Mouse (Mus musculus) lung, embryonic 15.5 days (tissue): ENCODE measurements around the gene Efna4. TPM values are rescaled to one million over a fixed set of nuclear protein-coding genes. Genes with fewer than 3 reads are reported as not detected.

Source experiments
- ATAC-seq: fragments of 200-750 bp; cut with Nextera tagmentation; 2 replicates; pipeline ENCODE4 v1.8.0; 2017; ENCODE audit warnings: moderate number of reproducible peaks, borderline replicate concordance; ENCODE audit not compliant: low FRiP score, low TSS enrichment; ENCODE audit errors: extremely low read depth
- H3K27ac ChIP-seq: fragments of 300-500 bp; sonication (generic); 2 replicates; pipeline ENCODE4 v1.5.1; 2015; ENCODE audit warnings: moderate library complexity, mild to moderate bottlenecking, inconsistent platforms
- H3K27me3 ChIP-seq: fragments of 300-500 bp; sonication (generic); 2 replicates; pipeline ENCODE4 v1.6.1; 2015; ENCODE audit warnings: inconsistent platforms
- H3K36me3 ChIP-seq: fragments of 300-500 bp; sonication (generic); 2 replicates; pipeline ENCODE4 v1.6.1; 2015; ENCODE audit warnings: inconsistent platforms
- H3K4me1 ChIP-seq: fragments of 300-500 bp; sonication (generic); 2 replicates; pipeline ENCODE4 v1.6.1; 2015; ENCODE audit warnings: inconsistent platforms
- H3K4me2 ChIP-seq: fragments of 300-500 bp; sonication (generic); 2 replicates; pipeline ENCODE4 v1.6.1; 2015; ENCODE audit warnings: inconsistent platforms, mild to moderate bottlenecking, moderate library complexity
- H3K4me3 ChIP-seq: fragments of 300-500 bp; sonication (generic); 2 replicates; pipeline ENCODE4 v1.5.1; 2015; ENCODE audit warnings: mild to moderate bottlenecking, inconsistent platforms
- H3K9ac ChIP-seq: fragments of 300-500 bp; sonication (generic); 2 replicates; pipeline ENCODE4 v1.6.1; 2015; ENCODE audit warnings: inconsistent platforms
- H3K9me3 ChIP-seq: fragments of 300-500 bp; sonication (generic); 2 replicates; pipeline ENCODE4 v1.6.1; 2016; ENCODE audit warnings: inconsistent platforms
- WGBS: fragments of 180-500 bp; shearing (Covaris S2); methylation state at CpG from one replicate; pipeline ENCODE4 v1.1.7; 2015; 5-methylcytosine and 5-hydroxymethylcytosine counted together
- polyA plus RNA-seq: library from polyadenylated mRNA; unstranded; fragments of >200 nt; fragmentation: Nextera tagmentation; extraction: Ambion mirVana; gene quantifications from 2 replicates; pipeline ENCODE4 v1.2.1, GENCODE M21; 2015

Gene Efna4
- polyA plus RNA-seq, 1 experiment from 2014 or later, result 29.0 TPM

- ATAC-seq, result no peak
- 86% methylated on average over 31 of the region's 31 CpGs for WGBS
- peaks cover 18% of the 10 kb centered on the region for H3K36me3 ChIP-seq
- no peaks in the 10 kb centered on the region for H3K9me3 ChIP-seq
- no peaks in the 10 kb centered on the region for H3K27me3 ChIP-seq
- H3K9ac ChIP-seq, result no peak overlapping the region
- peak overlapping the region; percentile 85 for H3K4me2 ChIP-seq
- H3K27ac ChIP-seq, result no peak overlapping the region
- no peak overlapping the region; the same call in 1 of the 2 replicates for H3K4me3 ChIP-seq
- H3K4me1 ChIP-seq, result peaks cover 35% of the 10 kb centered on the region
These were observed 41.7 kb upstream of the Efna4 start for GRCm38 (mm10) chr3:89379388-89380131.

GRCm38 (mm10) chr3:89378394-89379067 is 40.7 kb upstream of the Efna4 start:
- peak overlapping the region; percentile 57 for H3K4me3 ChIP-seq
- peak overlapping the region; percentile 53 for H3K27ac ChIP-seq
- H3K9me3 ChIP-seq, result no peaks in the 10 kb centered on the region
- peaks cover 18% of the 10 kb centered on the region for H3K36me3 ChIP-seq
- H3K9ac ChIP-seq, result peak overlapping the region; percentile 59
- H3K27me3 ChIP-seq, result no peaks in the 10 kb centered on the region
- ATAC-seq, result peak; percentile 91
- H3K4me1 ChIP-seq, result peaks cover 31% of the 10 kb centered on the region
- WGBS, result under 1% methylated on average over 28 of the region's 29 CpGs
- H3K4me2 ChIP-seq, result peak overlapping the region; percentile 85

- Histone ChIP-seq H3K27me3 (no peaks in the 10 kb centered on the region), H3K9me3 (no peaks in the 10 kb centered on the region), H3K4me1 (peaks cover 29% of the 10 kb centered on the region), H3K27ac (peak overlapping the region; percentile 53), H3K4me2 (peak overlapping the region; percentile 85), H3K9ac (peak overlapping the region; percentile 59; the same call in 1 of the 2 replicates), H3K4me3 (no peak overlapping the region), H3K36me3 (peaks cover 18% of the 10 kb centered on the region)
- WGBS, result 63% methylated on average over 4 of the region's 4 CpGs
- ATAC-seq, result no peak
These were observed 40.0 kb upstream of the Efna4 start for GRCm38 (mm10) chr3:89377831-89378230.

- H3K9ac ChIP-seq, result no peak overlapping the region
- H3K27me3 ChIP-seq, result no peaks in the 10 kb centered on the region
- no peaks in the 10 kb centered on the region for H3K9me3 ChIP-seq
- WGBS, result 28% methylated on average over 5 of the region's 5 CpGs
- ATAC-seq, result no peak
- peaks cover 21% of the 10 kb centered on the region for H3K4me1 ChIP-seq
- no peaks in the 10 kb centered on the region for H3K36me3 ChIP-seq
- no peak overlapping the region for H3K4me2 ChIP-seq
- no peak overlapping the region for H3K4me3 ChIP-seq
- no peak overlapping the region; the same call in 1 of the 2 replicates for H3K27ac ChIP-seq
These were observed 35.9 kb upstream of the Efna4 start for GRCm38 (mm10) chr3:89373581-89374231.

GRCm38 (mm10) chr3:89367338-89367737 is 29.5 kb upstream of the Efna4 start:
- Histone ChIP-seq H3K9me3 (no peaks in the 10 kb centered on the region), H3K36me3 (no peaks in the 10 kb centered on the region), H3K9ac (no peak overlapping the region), H3K4me1 (no peaks in the 10 kb centered on the region; the same call in 1 of the 2 replicates), H3K4me3 (no peak overlapping the region), H3K4me2 (no peak overlapping the region), H3K27ac (no peak overlapping the region), H3K27me3 (no peaks in the 10 kb centered on the region)
- ATAC-seq, result no peak
- 53% methylated on average over 11 of the region's 11 CpGs for WGBS

- Histone ChIP-seq H3K9ac (no peak overlapping the region), H3K9me3 (no peaks in the 10 kb centered on the region), H3K36me3 (no peaks in the 10 kb centered on the region), H3K4me2 (no peak overlapping the region), H3K4me1 (no peaks in the 10 kb centered on the region; the same call in 1 of the 2 replicates), H3K27me3 (no peaks in the 10 kb centered on the region), H3K4me3 (no peak overlapping the region), H3K27ac (no peak overlapping the region)
- 63% methylated on average over 20 of the region's 20 CpGs for WGBS
- no peak for ATAC-seq
These were observed 27.9 kb upstream of the Efna4 start for GRCm38 (mm10) chr3:89365486-89366414.

GRCm38 (mm10) chr3:89365153-89365485 is 27.3 kb upstream of the Efna4 start, which contains the start of gene Dcst1:
Gene Dcst1, minus strand, starts transcription at chr3:89365253.
- WGBS, result 92% methylated on average over 11 of the region's 11 CpGs
- Histone ChIP-seq H3K9ac (no peak within 1 kb of the TSS), H3K4me1 (no peaks in the 10 kb centered on the region; the same call in 1 of the 2 replicates), H3K4me3 (no peak within 1 kb of the TSS), H3K27ac (no peak within 1 kb of the TSS), H3K27me3 (no peaks in the 10 kb centered on the region), H3K9me3 (no peaks in the 10 kb centered on the region), H3K36me3 (no peaks in the 10 kb centered on the region), H3K4me2 (no peak within 1 kb of the TSS)
- no peak for ATAC-seq

- ATAC-seq, result no peak
- Histone ChIP-seq H3K4me2 (no peak overlapping the region), H3K9ac (no peak overlapping the region), H3K4me3 (no peak overlapping the region), H3K27me3 (no peaks in the 10 kb centered on the region), H3K4me1 (no peaks in the 10 kb centered on the region; the same call in 1 of the 2 replicates), H3K9me3 (no peaks in the 10 kb centered on the region), H3K27ac (no peak overlapping the region), H3K36me3 (no peaks in the 10 kb centered on the region)
- WGBS, result 62% methylated on average over 8 of the region's 8 CpGs
These were observed 26.8 kb upstream of the Efna4 start for GRCm38 (mm10) chr3:89364631-89365030.

GRCm38 (mm10) chr3:89361675-89362074 is 23.8 kb upstream of the Efna4 start, which contains the start of gene Dcst2:
Gene Dcst2, plus strand, starts transcription at chr3:89361975.
- H3K4me3 ChIP-seq, result no peak within 1 kb of the TSS
- H3K27ac ChIP-seq, result no peak within 1 kb of the TSS
- H3K27me3 ChIP-seq, result no peaks in the 10 kb centered on the region
- no peak within 1 kb of the TSS for H3K9ac ChIP-seq
- WGBS, result 78% methylated on average over 7 of the region's 7 CpGs
- H3K4me1 ChIP-seq, result no peaks in the 10 kb centered on the region; the same call in 1 of the 2 replicates
- no peaks in the 10 kb centered on the region for H3K36me3 ChIP-seq
- H3K4me2 ChIP-seq, result no peak within 1 kb of the TSS
- no peaks in the 10 kb centered on the region for H3K9me3 ChIP-seq
- no peak for ATAC-seq

GRCm38 (mm10) chr3:89360237-89360636 is 22.4 kb upstream of the Efna4 start:
- Histone ChIP-seq H3K4me2 (no peak overlapping the region), H3K4me1 (peaks cover 1% of the 10 kb centered on the region; the same call in 1 of the 2 replicates), H3K4me3 (no peak overlapping the region), H3K27ac (no peak overlapping the region), H3K27me3 (no peaks in the 10 kb centered on the region; the same call in 1 of the 2 replicates), H3K9me3 (no peaks in the 10 kb centered on the region), H3K36me3 (no peaks in the 10 kb centered on the region), H3K9ac (no peak overlapping the region)
- WGBS, result 66% methylated on average over 3 of the region's 3 CpGs
- no peak for ATAC-seq

- Histone ChIP-seq H3K27me3 (no peaks in the 10 kb centered on the region; the same call in 1 of the 2 replicates), H3K9ac (no peak overlapping the region), H3K4me2 (no peak overlapping the region), H3K36me3 (no peaks in the 10 kb centered on the region), H3K27ac (no peak overlapping the region), H3K4me3 (no peak overlapping the region), H3K9me3 (no peaks in the 10 kb centered on the region), H3K4me1 (peaks cover 6% of the 10 kb centered on the region; the same call in 1 of the 2 replicates)
- WGBS, result 57% methylated on average over 6 of the region's 6 CpGs
- no peak for ATAC-seq
These were observed 21.8 kb upstream of the Efna4 start for GRCm38 (mm10) chr3:89359630-89360029.
